ENCODE assay signal across 9 mouse cellular contexts in genomic region chr7:122667903-122668302, GRCm38 (mm10). TPM values are rescaled to one million over a fixed set of nuclear protein-coding genes. Genes with fewer than 3 reads are reported as not detected.
DNase-seq lines count a peak whose midpoint lies in the region; ATAC-seq and TF ChIP-seq lines count a peak whose summit lies in the region.
"Had no signal": no experiment of that assay in that cellular context is flagged by ENCODE, and none has a peak within 500 bp of the region (broad histone marks: within the 10 kb centered on the region; RNA-seq: fewer than 3 reads in every experiment).

No protein-coding gene starts in this region.

- no peak overlapping the region for H3K27ac ChIP-seq in hindbrain, embryonic 10.5 days
- no peak overlapping the region for H3K27ac ChIP-seq in hindbrain, embryonic 12.5 days
- H3K27ac ChIP-seq in thymus, adult 2 months (ENCODE audit: control insufficient read depth, insufficient read depth, low read length) = no peak overlapping the region
- no peak overlapping the region for H3K27ac ChIP-seq in limb, embryonic 11.5 days (replicated peaks; ENCODE audit: low read depth, low read length)
- H3K27ac ChIP-seq in forebrain, embryonic 11.5 days (ENCODE audit: low read depth, low read length) = no peak overlapping the region

- no peak overlapping the region for H3K9ac ChIP-seq in hindbrain, embryonic 12.5 days
- H3K9ac ChIP-seq in limb, embryonic 11.5 days (ENCODE audit: low read length) = no peak overlapping the region
- H3K9ac ChIP-seq in forebrain, embryonic 11.5 days (ENCODE audit: low read length) = no peak overlapping the region

- no peak overlapping the region for H3K4me2 ChIP-seq in hindbrain, embryonic 12.5 days (replicated peaks)
- no peak overlapping the region for H3K4me2 ChIP-seq in limb, embryonic 11.5 days (ENCODE audit: low read depth, severe bottlenecking)
- no peak overlapping the region for H3K4me2 ChIP-seq in forebrain, embryonic 11.5 days (ENCODE audit: low read depth, low read length, severe bottlenecking)

- H3K4me1 ChIP-seq in hindbrain, embryonic 10.5 days (replicated peaks) = peaks cover 10% of the 10 kb centered on the region
- peaks cover 6% of the 10 kb centered on the region; the same call in 1 of the 2 replicates for H3K4me1 ChIP-seq in hindbrain, embryonic 12.5 days
- no peaks in the 10 kb centered on the region for H3K4me1 ChIP-seq in thymus, adult 2 months (replicated peaks; ENCODE audit: control insufficient read depth, insufficient read depth, low read length)
- H3K4me1 ChIP-seq in limb, embryonic 11.5 days (ENCODE audit: control insufficient read depth, insufficient read depth, low read length) = no peaks in the 10 kb centered on the region
- H3K4me1 ChIP-seq in forebrain, embryonic 11.5 days (replicated peaks; ENCODE audit: control insufficient read depth, insufficient read depth, low read length) = no peaks in the 10 kb centered on the region

- peaks cover 22% of the 10 kb centered on the region for H3K27me3 ChIP-seq in hindbrain, embryonic 10.5 days (ENCODE audit: insufficient read depth, poor library complexity, severe bottlenecking)
- peaks cover 25% of the 10 kb centered on the region for H3K27me3 ChIP-seq in hindbrain, embryonic 12.5 days
- no peaks in the 10 kb centered on the region; the same call in 1 of the 2 replicates for H3K27me3 ChIP-seq in thymus, adult 2 months (ENCODE audit: control insufficient read depth, insufficient read depth, low read length)
- no peaks in the 10 kb centered on the region for H3K27me3 ChIP-seq in limb, embryonic 11.5 days (ENCODE audit: control insufficient read depth, insufficient read depth, low read length)
- H3K27me3 ChIP-seq in forebrain, embryonic 11.5 days (ENCODE audit: control insufficient read depth, insufficient read depth, low read length) = peaks cover 8% of the 10 kb centered on the region; the same call in 1 of the 2 replicates

- H3K9me3 ChIP-seq in hindbrain, embryonic 10.5 days = no peaks in the 10 kb centered on the region
- no peaks in the 10 kb centered on the region for H3K9me3 ChIP-seq in hindbrain, embryonic 12.5 days (replicated peaks)
- no peaks in the 10 kb centered on the region for H3K9me3 ChIP-seq in limb, embryonic 11.5 days (ENCODE audit: control insufficient read depth, low read length)
- no peaks in the 10 kb centered on the region for H3K9me3 ChIP-seq in forebrain, embryonic 11.5 days (ENCODE audit: control insufficient read depth, low read length)

- no peak overlapping the region for H3K4me3 ChIP-seq in hindbrain, embryonic 10.5 days
- no peak overlapping the region for H3K4me3 ChIP-seq in hindbrain, embryonic 12.5 days
- H3K4me3 ChIP-seq in thymus, adult 2 months (ENCODE audit: control insufficient read depth, insufficient read depth, low read length) = no peak overlapping the region
- no peak overlapping the region for H3K4me3 ChIP-seq in limb, embryonic 11.5 days (ENCODE audit: low read depth, low read length)
- no peak overlapping the region for H3K4me3 ChIP-seq in forebrain, embryonic 11.5 days (ENCODE audit: low read depth, low read length)
- H3K4me3 ChIP-seq: myocyte had no signal

- no peak for ATAC-seq in hindbrain, embryonic 12.5 days (ENCODE audit: low FRiP score)
- no peak for ATAC-seq in limb, embryonic 11.5 days (ENCODE audit: insufficient number of reproducible peaks, low FRiP score, low TSS enrichment, low read depth)
- no peak for ATAC-seq in forebrain, embryonic 11.5 days (replicated peaks; ENCODE audit: low FRiP score)

- DNase-seq in hindbrain, embryonic 10.5 days (ENCODE audit: low spot score) = peak; percentile 28
- peak; percentile 26 for DNase-seq in thymus, adult 2 months
- DNase-seq in thymus, adult 18-20 months = no peak
- DNase-seq in cerebellum, postnatal 36 days = peak; percentile 25 to 30
- peak; percentile 23 for DNase-seq in limb, embryonic 11.5 days (ENCODE audit: low spot score)
- no peak for DNase-seq in yolk sac, embryonic 10.5 days (ENCODE audit: low spot score)
- no peak for DNase-seq in forebrain, embryonic 11.5 days (ENCODE audit: low spot score)

- TF ChIP-seq CTCF in thymus, adult 2 months (IDR thresholded peaks at IDR 0.05; ENCODE audit: borderline replicate concordance, control insufficient read depth, extremely low read depth, insufficient read depth, low read length, poor library complexity) = no peak

- no peak for TF ChIP-seq POLR2A in thymus, adult 2 months (IDR thresholded peaks at IDR 0.05; ENCODE audit: control insufficient read depth, extremely low read depth, insufficient read depth, low read length, poor library complexity)

- H3K36me3 ChIP-seq in hindbrain, embryonic 10.5 days = no peaks in the 10 kb centered on the region
- H3K36me3 ChIP-seq in hindbrain, embryonic 12.5 days = no peaks in the 10 kb centered on the region
- no peaks in the 10 kb centered on the region for H3K36me3 ChIP-seq in thymus, adult 2 months (ENCODE audit: control insufficient read depth, insufficient read depth, low read length)
- H3K36me3 ChIP-seq in limb, embryonic 11.5 days (ENCODE audit: control insufficient read depth, insufficient read depth, low read length) = no peaks in the 10 kb centered on the region
- H3K36me3 ChIP-seq in forebrain, embryonic 11.5 days (ENCODE audit: control insufficient read depth, insufficient read depth, low read length) = no peaks in the 10 kb centered on the region

- 33% methylated on average over 5 of the region's 5 CpGs for WGBS in hindbrain, embryonic 10.5 days
- WGBS in hindbrain, embryonic 12.5 days = 30% methylated on average over 5 of the region's 5 CpGs
- WGBS in thymus, adult 2 months = 32% methylated on average over 5 of the region's 5 CpGs
- 29% methylated on average over 5 of the region's 5 CpGs for WGBS in limb, embryonic 11.5 days
- WGBS in forebrain, embryonic 11.5 days = 27% methylated on average over 5 of the region's 5 CpGs

RNA-seq across cellular contexts. Expression of gene Cacng3, which starts 2.4 kb away (rescaled TPM):
- polyA plus RNA-seq in hindbrain, embryonic 10.5 days (2016; fragmentation: Nextera tagmentation; extraction: Ambion mirVana) = 0.22 and 0.80 TPM in 2 replicates
- 2.6 and 4.4 TPM in 2 replicates for polyA plus RNA-seq in hindbrain, embryonic 12.5 days (2016; fragmentation: Nextera tagmentation; extraction: Ambion mirVana)
- polyA plus RNA-seq in thymus, adult 2 months (2012; rRNA removed) = 0.05 TPM in 1 of 2 replicates, not detected in the other
- polyA plus RNA-seq in limb, embryonic 11.5 days (2014; fragmentation: Nextera tagmentation; extraction: Ambion mirVana) = not detected in 2 replicates
- polyA plus RNA-seq in forebrain, embryonic 11.5 days (2014; fragmentation: Nextera tagmentation; extraction: Ambion mirVana) = 1.3 TPM in 2 replicates
- polyA plus RNA-seq: myocyte had no signal

Comparison
In these comparisons a context has a peak if more than half of its experiments do, and no peak if none do; other contexts are left out.
1. DNase-seq: peak in hindbrain, embryonic 10.5 days (single experiment), thymus, adult 2 months (single experiment), cerebellum, postnatal 36 days (2 of 2) and limb, embryonic 11.5 days (single experiment); none in thymus, adult 18-20 months (0 of 2), yolk sac, embryonic 10.5 days (single experiment) and forebrain, embryonic 11.5 days (single experiment).